Mouse (Mus musculus): ENCODE measurements around the gene Gm11037.

DNA sequence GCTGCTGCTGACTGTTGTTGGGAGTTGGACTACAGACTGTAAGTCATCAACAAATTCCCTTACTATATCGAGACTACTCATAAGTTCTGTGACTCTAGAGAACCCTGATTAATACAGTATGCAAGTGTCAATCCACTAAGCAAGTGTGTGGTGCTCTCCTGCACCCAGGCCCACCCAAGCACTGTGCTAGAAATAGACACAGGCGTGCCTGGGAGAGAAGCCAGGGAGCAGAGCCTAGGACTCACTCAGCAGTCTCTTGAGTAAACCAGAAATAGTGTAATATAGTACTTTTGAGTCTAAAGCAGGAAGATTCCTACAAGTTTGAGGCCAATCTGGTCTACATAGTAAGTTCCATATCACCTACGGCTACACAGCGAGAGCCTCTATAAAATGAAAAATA lies 29.3 kb upstream of the Gm11037 start:
- TF ChIP-seq GATA1 (IDR thresholded peaks at IDR 0.05; ENCODE audit: borderline replicate concordance, low read length) (no peak), FLI1 (IDR thresholded peaks at IDR 0.05; ENCODE audit: low read length) (no peak)

All from megakaryocyte, embryonic 14.5 days (primary cell).